27 mouse cellular contexts compared by ENCODE assay signal in genomic region chr1:194712373-194712772, GRCm38 (mm10).
A peak's percentile ranks its signal among the peaks of the same experiment; 100 is the strongest.
DNase-seq lines count a peak whose midpoint lies in the region; ATAC-seq lines count a peak whose summit lies in the region.
"Had no signal": no experiment of that assay in that cellular context is flagged by ENCODE, and none has a peak within 500 bp of the region (broad histone marks: within the 10 kb centered on the region; RNA-seq: fewer than 3 reads in every experiment).

No protein-coding gene starts in this region.

- H3K9me3 ChIP-seq in heart, embryonic 10.5 days, result no peaks in the 10 kb centered on the region
- H3K9me3 ChIP-seq in kidney, embryonic 16.5 days (ENCODE audit: low read length), result no peaks in the 10 kb centered on the region
- H3K9me3 ChIP-seq in forebrain, embryonic 16.5 days (ENCODE audit: control insufficient read depth, low read length), result no peaks in the 10 kb centered on the region
- H3K9me3 ChIP-seq in neural tube, embryonic 14.5 days (ENCODE audit: control insufficient read depth, low read length), result no peaks in the 10 kb centered on the region
- H3K9me3 ChIP-seq: embryonic facial prominence, embryonic 13.5 days; heart, embryonic 13.5 days; limb, embryonic 12.5 days; lung, embryonic 15.5 days had no signal

- H3K27me3 ChIP-seq in heart, embryonic 10.5 days (ENCODE audit: insufficient read depth, poor library complexity, severe bottlenecking), result no peaks in the 10 kb centered on the region
- no peaks in the 10 kb centered on the region for H3K27me3 ChIP-seq in kidney, embryonic 16.5 days (ENCODE audit: insufficient read depth, low read length)
- H3K27me3 ChIP-seq in forebrain, embryonic 16.5 days (replicated peaks; ENCODE audit: control insufficient read depth, insufficient read depth, low read length), result no peaks in the 10 kb centered on the region
- H3K27me3 ChIP-seq in neural tube, embryonic 14.5 days (ENCODE audit: control insufficient read depth, insufficient read depth, low read length), result no peaks in the 10 kb centered on the region
- H3K27me3 ChIP-seq: embryonic facial prominence, embryonic 13.5 days; heart, embryonic 13.5 days; limb, embryonic 12.5 days; lung, embryonic 15.5 days had no signal

- WGBS in heart, embryonic 10.5 days, result 33% methylated on average over 2 of the region's 2 CpGs
- WGBS in kidney, embryonic 16.5 days, result 8% methylated on average over 2 of the region's 2 CpGs
- WGBS in forebrain, embryonic 16.5 days, result 78% methylated on average over 2 of the region's 2 CpGs
- 3% methylated on average over 2 of the region's 2 CpGs for whole genome bisulfite sequencing in neural tube, embryonic 14.5 days

- ATAC-seq in kidney, embryonic 16.5 days (ENCODE audit: low FRiP score, low TSS enrichment), result 0 out of 2 replicates have a peak, but pooled peaks have one; percentile 30
- ATAC-seq in forebrain, embryonic 16.5 days, result no peak
- peak; percentile 67; the same call in 1 of the 2 replicates for ATAC-seq in neural tube, embryonic 14.5 days (ENCODE audit: low read depth)
- ATAC-seq: CD4-positive, CD25-positive, alpha-beta regulatory T cell, adult 4 months; intestine, embryonic 16.5 days; midbrain, embryonic 16.5 days had no signal

- no peak overlapping the region for H3K27ac ChIP-seq in heart, embryonic 10.5 days
- no peak overlapping the region for H3K27ac ChIP-seq in kidney, embryonic 16.5 days (ENCODE audit: low read length)
- 0 out of 2 replicates have a peak overlapping the region, but pooled peaks have one; percentile 13 for H3K27ac ChIP-seq in forebrain, embryonic 16.5 days (ENCODE audit: low read length)
- H3K27ac ChIP-seq in neural tube, embryonic 14.5 days (ENCODE audit: low read depth, low read length), result peak overlapping the region; percentile 28; the same call in 1 of the 2 replicates
- H3K27ac ChIP-seq: embryonic facial prominence, embryonic 13.5 days; heart, embryonic 13.5 days; limb, embryonic 12.5 days; lung, embryonic 15.5 days; stomach, postnatal 0 days had no signal

- peak; percentile 63 for DNase-seq in heart, adult 11 months
- no peak for DNase-seq in heart, embryonic 10.5 days (ENCODE audit: low spot score)
- DNase-seq in kidney, postnatal 14 days, result no peak
- DNase-seq in cerebellum, adult 9-10 months, result no peak
- DNase-seq: adrenal gland, postnatal 14 days; cerebellum, adult 11 months; cerebellum, adult 9-11 months; gastrocnemius, postnatal 25 days; heart, adult 18-20 months; heart, postnatal 10 days; kidney, postnatal 10 days; right cerebral cortex, adult 18-20 months; thymus, adult 18-20 months; thymus, postnatal 25 days had no signal

- no peak overlapping the region for H3K4me3 ChIP-seq in heart, embryonic 10.5 days
- H3K4me3 ChIP-seq in kidney, embryonic 16.5 days (ENCODE audit: low read length), result no peak overlapping the region
- no peak overlapping the region for H3K4me3 ChIP-seq in forebrain, embryonic 16.5 days (replicated peaks; ENCODE audit: low read length)
- no peak overlapping the region for H3K4me3 ChIP-seq in neural tube, embryonic 14.5 days (ENCODE audit: low read depth, low read length)
- H3K4me3 ChIP-seq: embryonic facial prominence, embryonic 13.5 days; heart, embryonic 13.5 days; limb, embryonic 12.5 days; lung, embryonic 15.5 days had no signal

- H3K4me2 ChIP-seq in kidney, embryonic 16.5 days (replicated peaks; ENCODE audit: low read depth, low read length), result no peak overlapping the region
- no peak overlapping the region for H3K4me2 ChIP-seq in forebrain, embryonic 16.5 days (ENCODE audit: low read length)
- no peak overlapping the region for H3K4me2 ChIP-seq in neural tube, embryonic 14.5 days (ENCODE audit: low read depth, low read length)
- H3K4me2 ChIP-seq: embryonic facial prominence, embryonic 13.5 days; heart, embryonic 13.5 days; limb, embryonic 12.5 days; liver, embryonic 11.5 days; lung, embryonic 15.5 days; midbrain, embryonic 11.5 days had no signal

- no peak overlapping the region for H3K9ac ChIP-seq in kidney, embryonic 16.5 days (replicated peaks; ENCODE audit: low read length)
- H3K9ac ChIP-seq in forebrain, embryonic 16.5 days (replicated peaks; ENCODE audit: low read depth, low read length), result no peak overlapping the region
- H3K9ac ChIP-seq in neural tube, embryonic 14.5 days (replicated peaks; ENCODE audit: low read depth, low read length), result no peak overlapping the region
- H3K9ac ChIP-seq: embryonic facial prominence, embryonic 13.5 days; heart, embryonic 13.5 days; limb, embryonic 12.5 days; lung, embryonic 15.5 days had no signal

- no peaks in the 10 kb centered on the region; the same call in 1 of the 2 replicates for H3K36me3 ChIP-seq in heart, embryonic 10.5 days
- no peaks in the 10 kb centered on the region for H3K36me3 ChIP-seq in kidney, embryonic 16.5 days (ENCODE audit: insufficient read depth, low read length)
- peaks cover 6% of the 10 kb centered on the region; the same call in 1 of the 2 replicates for H3K36me3 ChIP-seq in forebrain, embryonic 16.5 days (ENCODE audit: control insufficient read depth, insufficient read depth)
- no peaks in the 10 kb centered on the region for H3K36me3 ChIP-seq in neural tube, embryonic 14.5 days (ENCODE audit: control insufficient read depth, insufficient read depth, low read length)
- H3K36me3 ChIP-seq: embryonic facial prominence, embryonic 13.5 days; limb, embryonic 12.5 days; lung, embryonic 15.5 days had no signal

- H3K4me1 ChIP-seq in heart, embryonic 10.5 days, result no peaks in the 10 kb centered on the region
- peaks cover 14% of the 10 kb centered on the region; the same call in 1 of the 2 replicates for H3K4me1 ChIP-seq in kidney, embryonic 16.5 days (ENCODE audit: insufficient read depth, low read length)
- H3K4me1 ChIP-seq in forebrain, embryonic 16.5 days (replicated peaks; ENCODE audit: control insufficient read depth, insufficient read depth, low read length), result peaks cover 12% of the 10 kb centered on the region
- peaks cover 11% of the 10 kb centered on the region; the same call in 1 of the 2 replicates for H3K4me1 ChIP-seq in neural tube, embryonic 14.5 days (ENCODE audit: control insufficient read depth, insufficient read depth, low read length)
- H3K4me1 ChIP-seq: limb, embryonic 12.5 days; lung, embryonic 15.5 days had no signal

Comparison
In these comparisons a context has a peak if more than half of its experiments do, and no peak if none do; other contexts are left out.
1. H3K27ac ChIP-seq: peak in forebrain, embryonic 16.5 days (single experiment) and neural tube, embryonic 14.5 days (single experiment); none in heart, embryonic 10.5 days (single experiment) and kidney, embryonic 16.5 days (single experiment).